Mouse (Mus musculus): ENCODE measurements around the gene Ccdc124.

DNA sequence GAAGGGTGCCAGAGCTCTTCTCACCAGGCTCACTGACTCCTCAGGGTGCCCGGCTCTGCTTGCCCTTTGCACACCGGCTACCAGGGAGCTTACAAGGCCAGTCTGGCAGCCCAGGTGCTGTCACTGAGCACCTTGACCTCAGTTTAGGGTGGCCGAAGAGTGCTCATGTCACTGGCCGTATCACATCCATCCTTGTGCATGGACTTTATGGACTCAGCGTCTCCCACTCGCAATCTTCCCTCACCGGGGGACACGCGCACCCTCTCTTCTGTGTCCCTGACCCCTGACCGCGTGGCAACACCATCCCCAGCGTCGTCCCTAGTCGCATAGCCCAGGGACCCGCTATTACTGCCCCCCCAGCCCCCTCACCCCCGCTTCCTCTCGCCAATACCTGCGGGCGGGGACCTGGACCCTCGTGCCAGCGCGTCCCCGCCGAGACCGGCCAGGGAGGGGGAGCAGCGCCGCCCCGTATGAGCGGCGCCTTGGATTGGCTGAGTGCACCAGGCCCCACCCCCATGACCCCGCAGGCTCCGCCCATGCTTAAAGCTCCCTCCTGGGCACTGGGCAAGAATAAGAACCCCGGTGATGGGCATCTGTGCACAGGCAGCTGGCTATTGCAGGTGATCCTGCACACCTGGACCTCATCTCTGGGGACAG lies 17.1 kb downstream of the Ccdc124 start:
- TF ChIP-seq HCFC1 (IDR thresholded peaks at IDR 0.05; ENCODE audit: borderline replicate concordance, insufficient read depth, low read length) (no peak), ZC3H11A (IDR thresholded peaks at IDR 0.05; ENCODE audit: borderline replicate concordance, low read depth, low read length) (no peak), ZNF384 (IDR thresholded peaks at IDR 0.05; ENCODE audit: low read depth, low read length) (no peak), MAFK (IDR thresholded peaks at IDR 0.05; ENCODE audit: insufficient read depth, low read depth, low read length) (no peak), CHD2 (IDR thresholded peaks at IDR 0.05; ENCODE audit: low read depth, low read length) (no peak)
